Mouse (Mus musculus) ES-E14 (cell line): ENCODE results near the gene Cd164.

Source experiments
- HCFC1 ChIP-seq: IDR thresholded peaks from 2 replicates; pipeline ENCODE4 v1.6.1; 2012; ENCODE audit warnings: low read length, inconsistent platforms, borderline replicate concordance; ENCODE audit not compliant: insufficient read depth
- MAFK ChIP-seq: IDR thresholded peaks from 2 replicates; pipeline ENCODE4 v1.6.1; 2014; ENCODE audit warnings: mild to moderate bottlenecking, low read depth, low read length, inconsistent platforms; ENCODE audit not compliant: insufficient read depth

GRCm38 (mm10) chr10:41537983-41538330, 18.7 kb downstream of the Cd164 start:
- no peak for TF ChIP-seq HCFC1
- TF ChIP-seq MAFK = no peak
